Mouse (Mus musculus) testis, adult 10 weeks (tissue): ENCODE results near the gene Maml2. TPM values are rescaled to one million over a fixed set of nuclear protein-coding genes. Genes with fewer than 3 reads are reported as not detected.

ENCODE experiments used
- polyA plus RNA-seq: library from polyadenylated mRNA; stranded (reverse); fragments of 350-450 nt; fragmentation: Illumina TruSeq; extraction: RNeasy Lipid Tissue Mini Kit (QIAGEN cat#74804); gene quantifications from one replicate; pipeline ENCODE4 v1.2.3, GENCODE M21; 2014; ENCODE audit warnings: low read depth, low replicate concordance

Maml2 gene
- polyA plus RNA-seq: 0.63 TPM

DNA sequence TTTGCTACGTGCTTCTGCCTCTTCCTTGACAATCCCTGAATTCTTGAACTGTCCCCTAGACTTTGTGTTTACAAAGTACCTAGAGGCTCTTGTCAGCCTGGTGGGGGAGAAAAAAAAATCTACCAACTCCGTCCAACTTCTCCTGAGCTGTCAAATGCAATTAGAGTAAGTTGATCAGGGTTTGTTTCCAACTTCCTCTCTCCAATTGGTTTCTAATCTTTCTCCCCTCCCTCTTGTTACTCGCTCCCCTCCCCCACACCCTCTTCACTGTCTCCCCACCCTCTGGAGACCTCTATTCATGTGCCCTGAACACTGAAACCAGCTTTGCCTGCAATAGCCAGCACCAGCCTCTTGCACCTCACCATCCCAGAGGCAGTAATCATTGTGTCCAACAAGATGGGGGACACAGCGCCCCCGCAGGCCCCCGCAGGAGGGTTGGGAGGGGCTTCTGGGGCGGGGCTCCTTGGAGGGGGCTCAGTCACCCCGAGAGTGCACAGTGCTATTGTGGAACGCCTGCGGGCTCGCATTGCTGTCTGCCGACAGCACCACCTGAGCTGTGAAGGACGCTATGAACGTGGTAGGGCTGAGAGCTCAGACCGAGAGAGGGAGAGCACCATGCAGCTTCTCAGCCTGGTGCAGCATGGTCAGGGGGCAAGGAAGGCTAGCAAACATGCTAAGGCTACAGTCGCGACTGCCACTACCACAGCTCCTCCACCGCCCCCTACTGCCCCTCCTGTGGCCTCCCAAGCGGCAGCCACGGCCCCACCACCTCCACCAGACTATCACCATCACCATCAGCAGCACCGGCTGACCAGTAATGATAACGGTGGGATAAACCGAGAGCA, at the start of gene Maml2:
Maml2 (plus strand) TSS at position 290 of the 845 bp plus-strand sequence.

DNA sequence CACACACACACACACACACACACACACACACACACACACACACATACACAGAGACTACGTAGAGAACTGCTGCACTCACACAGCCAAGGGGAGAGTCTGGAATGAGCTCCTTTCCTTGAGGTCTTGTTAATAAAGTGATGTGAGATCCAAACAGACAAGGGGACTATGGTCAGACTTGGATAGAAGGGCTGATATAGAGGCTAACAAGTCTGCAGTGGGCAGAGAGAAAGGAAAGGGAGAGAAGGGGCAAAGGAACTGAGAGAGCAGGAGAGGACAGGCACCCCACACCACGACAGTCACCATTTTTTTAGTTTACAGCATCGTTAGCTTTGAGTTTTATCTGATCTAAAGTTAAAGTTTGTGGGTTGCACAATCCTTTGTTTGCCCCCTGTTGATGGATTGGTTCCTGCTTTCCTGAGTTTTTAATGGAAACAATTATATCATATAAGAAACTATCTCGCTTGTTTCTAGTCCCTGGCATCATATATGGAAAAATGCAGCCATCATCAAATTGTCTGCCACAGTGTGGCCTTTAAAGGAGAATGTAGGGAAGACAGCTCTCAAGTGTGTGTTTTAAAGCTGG, 149.0 kb downstream of the Maml2 start, which contains the start of gene Gm17571:
Gm17571 (minus strand) TSS at position 51 of the 583 bp plus-strand sequence.

DNA sequence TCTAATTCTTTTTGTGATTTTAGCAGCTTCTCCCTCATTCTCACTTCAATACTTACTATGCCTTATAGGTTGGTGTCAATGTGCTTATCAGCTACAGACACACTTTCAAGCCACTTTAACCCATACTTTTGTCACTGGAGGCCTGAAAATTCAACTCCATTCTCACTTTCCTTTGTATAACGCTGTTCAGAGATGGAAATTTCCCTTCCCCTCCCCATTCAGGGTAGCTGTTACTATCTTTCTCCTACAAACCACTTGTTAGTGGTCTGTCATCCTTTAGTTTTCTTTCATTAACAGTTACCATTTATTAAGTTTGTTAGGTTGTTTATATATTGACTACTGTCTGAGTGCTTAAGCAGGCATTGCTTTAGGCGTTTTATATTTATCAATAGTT, 450.6 kb downstream of the Maml2 start, which contains the start of gene Mtmr2:
Mtmr2 (plus strand) TSS at position 7 of the 394 bp plus-strand sequence.

Other genes with a start within 250 kb of the Maml2 start
- 10.8 TPM for gene Jrkl, start 52.1 kb upstream of the Maml2 start, polyA plus RNA-seq
- 25.4 TPM for gene Ccdc82, start 51.0 kb upstream of the Maml2 start, polyA plus RNA-seq
- gene Gm17571, start 148.8 kb downstream of the Maml2 start, polyA plus RNA-seq: not detected